Mouse (Mus musculus) heart, postnatal 0 days (tissue): ENCODE measurements around the gene Ank.

Experiments used
- CTCF ChIP-seq: IDR thresholded peaks from 2 replicates; pipeline ENCODE4 v1.5.1; 2016; ENCODE audit warnings: antibody characterized with exemption, control low read depth, low read depth
- EP300 ChIP-seq: IDR thresholded peaks from 2 replicates; pipeline ENCODE4 v1.6.1; 2016; ENCODE audit warnings: antibody characterized with exemption, low read depth

GRCm38 (mm10) chr15:27577915-27578780 is 111.7 kb downstream of the Ank start:
- TF ChIP-seq CTCF (no peak), EP300 (no peak)
